Mouse (Mus musculus) bone marrow macrophage, adult 2 months (primary cell): ENCODE measurements around the gene Tmem217. TPM values are rescaled to one million over a fixed set of nuclear protein-coding genes. Genes with fewer than 3 reads are reported as not detected.
"Not testable (repeated sequence)": the region's sequence is repeated elsewhere in the genome, so short reads cannot be mapped to it uniquely, and the experiment has no call there.

Source experiments
- H3K27ac ChIP-seq: 2 replicates; pipeline ENCODE4 v1.5.1; 2012; ENCODE audit warnings: low read depth, low read length; ENCODE audit not compliant: insufficient read depth
- H3K4me1 ChIP-seq: 2 replicates; pipeline ENCODE4 v1.6.1; 2012; ENCODE audit warnings: low read length; ENCODE audit not compliant: control insufficient read depth, insufficient read depth
- H3K4me3 ChIP-seq: 2 replicates; pipeline ENCODE4 v1.5.1; 2012; ENCODE audit warnings: mild to moderate bottlenecking, low read length, moderate library complexity; ENCODE audit not compliant: insufficient read depth
- CTCF ChIP-seq: IDR thresholded peaks from 2 replicates; pipeline ENCODE4 v1.5.1; 2012; ENCODE audit warnings: low read depth, mild to moderate bottlenecking, low read length, moderate library complexity
- POLR2A ChIP-seq: IDR thresholded peaks from 2 replicates; pipeline ENCODE4 v1.6.1; 2012; ENCODE audit warnings: mild to moderate bottlenecking, low read depth, low read length, borderline replicate concordance
- polyA plus RNA-seq: library from polyadenylated mRNA; stranded (reverse); fragments of >200 nt; gene quantifications from 2 replicates; pipeline ENCODE4 v1.2.4, GENCODE M21; 2012; ENCODE audit not compliant: missing spikeins, insufficient read depth, insufficient read length

Gene Tmem217
- polyA plus RNA-seq, 1 experiment = not detected

- TF ChIP-seq POLR2A (no peak), CTCF (peak; percentile 33; the same call in 1 of the 2 replicates)
- Histone ChIP-seq H3K4me1 (peaks cover 2% of the 10 kb centered on the region; the same call in 1 of the 2 replicates), H3K27ac (no peak overlapping the region)
These were observed 48.5 kb downstream of the Tmem217 start for GRCm38 (mm10) chr17:29503700-29504099.

GRCm38 (mm10) chr17:29502669-29503665 lies 49.2 kb downstream of the Tmem217 start:
- peaks cover 2% of the 10 kb centered on the region; the same call in 1 of the 2 replicates for H3K4me1 ChIP-seq
- H3K27ac ChIP-seq = no peak overlapping the region
- TF ChIP-seq CTCF = no peak
- no peak overlapping the region for H3K4me3 ChIP-seq

More at GRCm38 (mm10) chr17:29503700-29504099, 48.5 kb downstream of the Tmem217 start:
- H3K4me3 ChIP-seq = no peak overlapping the region

GRCm38 (mm10) chr17:29502005-29502668 lies 50.0 kb downstream of the Tmem217 start:
- no peak overlapping the region for H3K27ac ChIP-seq
- TF ChIP-seq CTCF (no peak), POLR2A (no peak)
- H3K4me1 ChIP-seq = peaks cover 8% of the 10 kb centered on the region
- H3K4me3 ChIP-seq = no peak overlapping the region

- H3K27ac ChIP-seq = no peak overlapping the region
- peaks cover 15% of the 10 kb centered on the region for H3K4me1 ChIP-seq
- no peak overlapping the region for H3K4me3 ChIP-seq
- TF ChIP-seq CTCF (no peak), POLR2A (no peak)
These were observed 51.2 kb downstream of the Tmem217 start for GRCm38 (mm10) chr17:29500802-29501469.

GRCm38 (mm10) chr17:29500243-29500740 lies 51.9 kb downstream of the Tmem217 start:
- H3K4me3 ChIP-seq = no peak overlapping the region
- no peak overlapping the region for H3K27ac ChIP-seq
- no peak for TF ChIP-seq CTCF
- no peak for TF ChIP-seq POLR2A
- H3K4me1 ChIP-seq = peaks cover 15% of the 10 kb centered on the region

GRCm38 (mm10) chr17:29499511-29499910 lies 52.7 kb downstream of the Tmem217 start:
- Histone ChIP-seq H3K4me1 (peaks cover 18% of the 10 kb centered on the region), H3K4me3 (no peak overlapping the region), H3K27ac (no peak overlapping the region)
- no peak for TF ChIP-seq POLR2A
- TF ChIP-seq CTCF = no peak

GRCm38 (mm10) chr17:29498952-29499351 lies 53.2 kb downstream of the Tmem217 start:
- H3K4me3 ChIP-seq = not testable (repeated sequence)
- Histone ChIP-seq H3K27ac (peak overlapping the region; percentile 78; the same call in 1 of the 2 replicates), H3K4me1 (peaks cover 23% of the 10 kb centered on the region)

GRCm38 (mm10) chr17:29498028-29498427 lies 54.2 kb downstream of the Tmem217 start:
- TF ChIP-seq CTCF = no peak
- TF ChIP-seq POLR2A = no peak
- Histone ChIP-seq H3K27ac (peak overlapping the region; percentile 78), H3K4me1 (peaks cover 30% of the 10 kb centered on the region), H3K4me3 (no peak overlapping the region)

- Histone ChIP-seq H3K27ac (peak overlapping the region; percentile 77), H3K4me1 (peaks cover 30% of the 10 kb centered on the region)
- H3K4me3 ChIP-seq = not testable (repeated sequence)
These were observed 54.7 kb downstream of the Tmem217 start for GRCm38 (mm10) chr17:29497481-29497880.
